Mouse (Mus musculus) spleen, postnatal 4 days (tissue): ENCODE results near the gene Sgtb.

Source experiments
- DNase-seq, 2 experiments: peaks; one replicate each; pipeline ENCODE4 v3.0.0; 2022; ENCODE audit warnings: low spot score in 2 of 2

Sgtb gene

DNA sequence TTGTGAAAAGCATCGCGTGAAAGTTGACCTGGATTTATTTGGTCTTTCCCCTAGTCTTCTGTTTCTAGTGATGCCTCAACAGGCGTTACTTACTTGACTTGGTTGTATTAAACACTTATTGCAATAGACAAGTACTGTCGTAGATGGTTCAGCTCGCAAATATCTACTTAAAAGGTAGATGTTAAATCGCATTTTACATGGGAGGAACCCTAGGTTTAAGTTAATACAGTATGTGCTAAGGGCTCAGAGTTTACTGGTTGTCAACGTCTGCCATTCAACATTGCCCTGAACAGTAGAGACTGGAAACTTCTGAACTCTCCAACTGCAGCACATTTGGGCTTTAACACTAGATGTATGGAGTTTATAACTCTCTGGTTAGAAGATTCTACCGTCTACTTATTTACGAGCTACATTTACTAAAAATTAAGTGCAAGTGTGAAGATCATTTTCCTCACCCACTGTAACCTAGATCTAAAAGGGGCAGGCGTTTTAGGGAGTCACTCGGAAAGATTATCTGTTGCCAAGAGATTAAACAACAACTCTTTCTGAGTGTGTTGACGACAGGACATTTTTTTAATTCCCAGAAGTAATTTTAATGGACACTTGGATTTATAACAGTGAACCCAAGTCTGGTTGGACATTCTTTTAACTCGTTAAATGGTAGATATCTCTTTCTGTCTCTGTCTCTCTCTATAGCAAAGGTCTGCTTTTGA is 69.8 kb downstream of the Sgtb start:
- DNase-seq = no peak

DNA sequence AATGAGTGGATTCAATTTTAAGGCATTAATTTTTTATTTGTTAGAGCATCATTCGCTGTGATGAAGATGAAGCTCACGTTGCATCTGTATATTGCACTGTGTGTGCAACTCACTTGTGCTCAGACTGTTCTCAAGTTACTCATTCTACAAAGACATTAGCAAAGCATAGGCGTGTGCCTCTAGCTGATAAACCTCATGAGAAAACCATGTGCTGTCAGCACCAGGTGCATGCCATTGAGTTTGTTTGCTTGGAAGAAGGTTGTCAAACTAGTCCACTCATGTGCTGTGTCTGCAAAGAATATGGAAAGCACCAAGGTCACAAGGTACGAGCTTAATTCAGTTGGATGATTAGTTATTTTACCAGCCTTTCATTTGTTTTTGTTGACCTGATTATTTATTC is 77.8 kb downstream of the Sgtb start:
- no peak for DNase-seq
